Mouse (Mus musculus): ENCODE results near the gene Olfr926.
"Not testable (repeated sequence)": the region's sequence is repeated elsewhere in the genome, so short reads cannot be mapped to it uniquely, and the experiment has no call there.

The Olfr926 gene

DNA sequence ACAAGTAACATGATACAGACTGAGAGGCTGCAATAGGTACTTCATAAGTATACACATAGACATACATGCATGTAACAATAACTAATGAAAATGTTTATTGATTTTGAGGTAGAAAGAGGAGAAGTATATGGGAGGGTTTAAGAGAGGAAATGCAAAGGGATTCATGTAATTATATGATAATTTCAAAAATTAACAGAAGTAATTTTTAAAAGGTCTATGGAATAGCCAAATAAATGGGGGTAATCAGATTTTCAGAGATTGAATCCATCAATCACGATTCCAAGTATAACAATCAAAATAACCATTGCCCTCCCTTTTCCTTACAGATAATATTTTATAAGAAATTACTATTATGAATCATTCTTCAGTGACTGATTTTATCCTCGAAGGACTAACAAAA, at the start of gene Olfr926:
TSS of gene Olfr926 (plus strand) at position 301 of the 400 bp plus-strand sequence.
- in situ Hi-C loops (cut with MboI, MseI), result no loop called here

DNA sequence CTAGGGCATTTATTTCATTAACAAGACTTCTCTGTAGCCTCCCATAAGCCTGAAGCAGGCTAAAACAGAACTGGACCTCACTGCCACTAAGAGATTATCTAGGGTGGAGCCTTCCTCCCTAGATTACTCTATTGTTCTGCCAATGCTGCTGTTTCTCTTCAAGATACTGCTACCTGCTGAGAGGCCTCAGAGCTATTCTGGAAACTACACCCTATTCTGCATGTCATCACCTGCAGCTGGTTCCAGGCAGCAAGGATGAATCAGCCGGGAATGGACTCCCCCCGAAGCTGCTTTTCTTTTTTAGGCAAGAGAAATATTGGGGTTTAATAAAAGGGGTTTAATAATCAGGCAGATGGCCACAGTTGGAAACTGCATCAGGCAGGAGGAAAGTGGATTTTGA, 43.9 kb upstream of the Olfr926 start:
- in situ Hi-C loops (cut with MboI, MseI), result no loop called here

GRCm38 (mm10) chr9:38844149-38844548, 32.8 kb upstream of the Olfr926 start, which contains the start of gene Olfr924:
Gene Olfr924, plus strand, starts transcription at chr9:38844449.
- in situ Hi-C loops (cut with MboI, MseI), result no loop called here

DNA sequence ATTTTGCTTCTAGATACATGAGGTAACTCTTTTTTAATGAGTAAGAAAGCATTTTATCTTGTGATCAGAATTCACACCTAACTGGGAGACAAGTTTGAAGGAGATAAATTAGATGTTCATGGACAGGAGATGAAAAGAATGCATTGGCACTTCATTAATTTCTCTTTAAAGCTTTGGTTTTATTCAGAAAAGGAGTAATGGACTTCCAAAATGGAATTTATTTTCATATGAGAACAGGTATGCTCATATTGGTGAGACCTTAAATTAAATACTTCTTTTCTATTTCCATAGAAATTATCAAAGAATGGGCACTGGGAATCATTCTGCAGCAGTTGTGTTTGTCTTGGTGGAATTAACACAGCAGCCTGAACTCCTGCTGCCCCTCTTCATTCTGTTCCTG, 22.2 kb upstream of the Olfr926 start, which contains the start of gene Olfr26:
TSS of gene Olfr26 (plus strand) at position 301 of the 400 bp plus-strand sequence.
- in situ Hi-C loops (cut with MboI, MseI), result no loop called here

- in situ Hi-C loops (cut with MboI, MseI), result not testable (repeated sequence)
These were observed 2.0 kb upstream of the Olfr926 start for GRCm38 (mm10) chr9:38874880-38875279.

Data from T-helper 2 cell (primary cell).